Mouse (Mus musculus): ENCODE measurements around the gene Hist3h2a. TPM values are rescaled to one million over a fixed set of nuclear protein-coding genes. Genes with fewer than 3 reads are reported as not detected.
"Not testable (repeated sequence)": the region's sequence is repeated elsewhere in the genome, so short reads cannot be mapped to it uniquely, and the experiment has no call there.

Gene Hist3h2a
- polyA plus RNA-seq, 1 experiment from 2014 or later = 26.4 TPM

DNA sequence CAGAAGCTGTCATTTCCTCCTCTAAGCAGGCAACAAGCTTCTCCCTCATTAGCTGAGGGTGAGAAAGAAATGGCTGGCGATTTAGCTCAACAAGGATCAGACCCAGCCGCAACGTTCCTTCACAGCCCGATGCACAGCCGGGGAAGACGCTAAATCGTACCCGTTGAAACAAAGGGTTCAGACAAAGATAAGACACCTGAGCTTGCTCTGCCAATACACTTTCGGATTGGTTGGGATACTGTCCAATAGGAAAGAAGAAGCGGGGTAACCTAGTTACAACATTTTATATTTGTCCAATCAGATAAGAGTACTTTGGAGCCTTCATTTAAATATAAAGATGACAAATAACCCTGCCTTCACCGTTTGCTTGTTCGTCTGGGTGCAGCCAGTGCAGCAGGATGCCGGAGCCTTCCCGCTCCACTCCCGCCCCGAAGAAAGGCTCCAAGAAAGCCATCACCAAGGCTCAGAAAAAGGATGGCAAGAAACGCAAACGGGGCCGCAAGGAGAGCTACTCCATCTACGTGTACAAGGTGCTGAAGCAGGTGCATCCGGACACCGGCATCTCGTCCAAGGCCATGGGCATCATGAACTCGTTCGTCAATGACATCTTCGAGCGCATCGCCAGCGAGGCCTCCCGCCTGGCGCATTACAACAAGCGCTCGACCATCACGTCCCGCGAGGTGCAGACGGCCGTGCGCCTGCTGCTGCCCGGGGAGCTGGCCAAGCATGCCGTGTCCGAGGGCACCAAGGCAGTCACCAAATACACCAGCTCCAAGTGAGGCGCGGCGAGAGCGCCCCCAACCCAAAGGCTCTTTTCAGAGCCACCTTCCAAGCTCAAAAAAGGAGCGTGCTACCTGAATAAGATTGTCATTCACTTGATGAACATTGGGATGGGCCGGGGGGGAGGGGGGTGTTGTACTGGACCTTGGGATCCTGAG is 5.7 kb upstream of the Hist3h2a start, which contains the start of gene Hist3h2ba:
Hist3h2ba (plus strand) TSS at position 379 of the 938 bp plus-strand sequence.
- WGBS = 1% methylated on average over 48 of the region's 48 CpGs
- H3K27me3 ChIP-seq (replicated peaks) = peaks cover 74% of the 10 kb centered on the region

GRCm38 (mm10) chr11:58949480-58950431 is 4.7 kb upstream of the Hist3h2a start:
- Histone ChIP-seq H3K4me1 (peaks cover 29% of the 10 kb centered on the region), H3K4me3 (peak overlapping the region; percentile 52), H3K9me3 (no peaks in the 10 kb centered on the region), H3K27me3 (replicated peaks) (peaks cover 65% of the 10 kb centered on the region), H3K36me3 (no peaks in the 10 kb centered on the region), H3K4me2 (peak overlapping the region; percentile 73), H3K9ac (peak overlapping the region; percentile 77), H3K27ac (replicated peaks) (peak overlapping the region; percentile 80)
- 16% methylated on average over 20 of the region's 20 CpGs for WGBS
- no peak for ATAC-seq (ENCODE audit: extremely low read depth, insufficient number of reproducible peaks, low FRiP score, low TSS enrichment)

More for the DNA sequence above, 5.7 kb upstream of the Hist3h2a start, which contains the start of gene Hist3h2ba:
- Histone ChIP-seq H3K9me3 (no peaks in the 10 kb centered on the region), H3K27ac (replicated peaks) (peak within 1 kb of the TSS; percentile 80), H3K4me1 (peaks cover 29% of the 10 kb centered on the region), H3K4me3 (peak within 1 kb of the TSS; percentile 52), H3K9ac (peak within 1 kb of the TSS; percentile 77), H3K4me2 (peak within 1 kb of the TSS; percentile 73), H3K36me3 (no peaks in the 10 kb centered on the region)
- peak; percentile 60; the same call in 1 of the 2 replicates for ATAC-seq (ENCODE audit: extremely low read depth, insufficient number of reproducible peaks, low FRiP score, low TSS enrichment)

DNA sequence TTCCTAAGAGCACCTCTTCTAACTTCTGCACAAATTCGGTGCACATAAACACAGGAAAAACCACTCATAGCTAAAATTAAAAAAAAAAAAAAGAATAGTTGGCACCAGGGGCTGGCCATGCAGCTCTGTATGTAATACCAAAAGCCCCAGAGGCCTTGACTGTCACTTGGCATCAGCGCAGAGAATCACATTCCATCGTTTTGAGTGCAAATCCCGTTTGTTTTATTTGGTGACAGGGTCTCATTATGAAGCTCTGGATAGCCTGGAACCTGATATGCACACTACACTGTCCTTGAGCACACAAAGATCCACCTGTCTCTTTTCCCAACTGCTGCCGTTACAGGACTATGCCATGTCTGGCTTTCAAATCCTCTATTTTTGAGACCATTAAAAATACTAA is 3.3 kb upstream of the Hist3h2a start:
- no peak overlapping the region for H3K9ac ChIP-seq
- no peak for ATAC-seq (ENCODE audit: extremely low read depth, insufficient number of reproducible peaks, low FRiP score, low TSS enrichment)
- WGBS = 72% methylated on average over 5 of the region's 5 CpGs
- no peak overlapping the region for H3K27ac ChIP-seq (replicated peaks)
- no peaks in the 10 kb centered on the region for H3K36me3 ChIP-seq
- peaks cover 36% of the 10 kb centered on the region for H3K4me1 ChIP-seq
- no peak overlapping the region for H3K4me3 ChIP-seq
- no peaks in the 10 kb centered on the region for H3K9me3 ChIP-seq
- H3K27me3 ChIP-seq (replicated peaks) = peaks cover 51% of the 10 kb centered on the region
- H3K4me2 ChIP-seq = no peak overlapping the region

DNA sequence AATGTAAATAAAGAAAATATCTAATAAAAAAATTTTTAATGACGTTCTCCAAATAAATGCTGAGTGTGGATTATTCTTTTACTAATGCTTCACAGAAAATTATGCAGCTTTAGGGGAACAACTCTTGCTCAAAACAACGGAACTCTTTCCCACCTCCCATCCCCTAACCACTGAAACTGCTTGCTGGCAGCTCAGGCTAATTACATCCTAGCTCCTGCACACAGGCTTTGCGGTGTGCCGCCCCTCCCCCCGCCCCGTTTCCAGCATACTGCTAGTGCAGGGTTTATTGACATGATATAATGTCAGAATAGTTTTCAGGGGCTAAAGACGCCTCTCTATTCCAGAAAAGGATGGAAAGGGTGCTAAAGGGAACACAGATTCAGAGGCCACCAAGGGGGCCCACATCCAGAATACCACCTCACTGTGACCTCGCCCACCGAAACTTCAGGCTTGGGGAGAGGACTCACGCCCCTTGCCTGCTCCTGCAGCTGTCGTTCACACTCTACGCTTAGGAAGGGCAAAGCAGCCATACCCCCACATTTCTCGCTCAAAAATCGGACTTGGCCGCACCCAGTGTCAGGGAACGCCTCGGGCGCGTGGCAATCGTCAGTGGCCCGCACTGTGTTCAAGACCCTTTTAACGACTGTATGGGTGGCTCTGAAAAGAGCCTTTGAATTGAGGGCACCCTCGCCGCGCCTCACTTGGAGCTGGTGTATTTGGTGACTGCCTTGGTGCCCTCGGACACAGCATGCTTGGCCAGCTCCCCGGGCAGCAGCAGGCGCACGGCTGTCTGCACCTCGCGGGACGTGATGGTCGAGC is 925 bp upstream of the Hist3h2a start:
- Histone ChIP-seq H3K4me1 (peaks cover 39% of the 10 kb centered on the region), H3K27me3 (replicated peaks) (peaks cover 28% of the 10 kb centered on the region), H3K36me3 (peaks cover 16% of the 10 kb centered on the region), H3K27ac (replicated peaks) (peak overlapping the region; percentile 100), H3K9me3 (no peaks in the 10 kb centered on the region), H3K4me2 (peak overlapping the region; percentile 97), H3K9ac (peak overlapping the region; percentile 92), H3K4me3 (peak overlapping the region; percentile 76)
- WGBS = 1% methylated on average over 33 of the region's 33 CpGs
- ATAC-seq (ENCODE audit: extremely low read depth, insufficient number of reproducible peaks, low FRiP score, low TSS enrichment) = no peak

DNA sequence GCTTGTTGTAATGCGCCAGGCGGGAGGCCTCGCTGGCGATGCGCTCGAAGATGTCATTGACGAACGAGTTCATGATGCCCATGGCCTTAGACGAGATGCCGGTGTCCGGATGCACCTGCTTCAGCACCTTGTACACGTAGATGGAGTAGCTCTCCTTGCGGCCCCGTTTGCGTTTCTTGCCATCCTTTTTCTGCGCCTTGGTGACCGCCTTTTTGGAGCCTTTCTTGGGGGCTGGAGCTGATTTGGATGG is 390 bp upstream of the Hist3h2a start:
- peaks cover 39% of the 10 kb centered on the region for H3K4me1 ChIP-seq
- H3K27ac ChIP-seq (replicated peaks) = peak overlapping the region; percentile 100
- WGBS = under 1% methylated on average over 17 of the region's 17 CpGs
- peaks cover 16% of the 10 kb centered on the region for H3K36me3 ChIP-seq
- peak overlapping the region; percentile 76 for H3K4me3 ChIP-seq
- peak overlapping the region; percentile 97 for H3K4me2 ChIP-seq
- H3K9me3 ChIP-seq; ATAC-seq (ENCODE audit: extremely low read depth, insufficient number of reproducible peaks, low FRiP score, low TSS enrichment): not testable (repeated sequence)
- peak overlapping the region; percentile 92 for H3K9ac ChIP-seq
- peaks cover 27% of the 10 kb centered on the region for H3K27me3 ChIP-seq (replicated peaks)

- H3K27ac ChIP-seq (replicated peaks) = peak overlapping the region; percentile 100
- H3K27me3 ChIP-seq (replicated peaks) = peaks cover 17% of the 10 kb centered on the region
- peak overlapping the region; percentile 96 for H3K9ac ChIP-seq
- WGBS = under 1% methylated on average over 20 of the region's 20 CpGs
- peak overlapping the region; percentile 97 for H3K4me2 ChIP-seq
- no peaks in the 10 kb centered on the region for H3K9me3 ChIP-seq
- peak; percentile 23; the same call in 1 of the 2 replicates for ATAC-seq (ENCODE audit: extremely low read depth, insufficient number of reproducible peaks, low FRiP score, low TSS enrichment)
- H3K4me1 ChIP-seq = peaks cover 42% of the 10 kb centered on the region
- H3K4me3 ChIP-seq = peak overlapping the region; percentile 76
- peaks cover 16% of the 10 kb centered on the region for H3K36me3 ChIP-seq
These were observed 820 bp downstream of the Hist3h2a start for GRCm38 (mm10) chr11:58955143-58955867.

- Histone ChIP-seq H3K4me1 (peaks cover 44% of the 10 kb centered on the region), H3K4me2 (peak overlapping the region; percentile 97), H3K36me3 (peaks cover 16% of the 10 kb centered on the region), H3K27ac (replicated peaks) (peak overlapping the region; percentile 100), H3K27me3 (replicated peaks) (peaks cover 11% of the 10 kb centered on the region), H3K4me3 (peak overlapping the region; percentile 76), H3K9ac (peak overlapping the region; percentile 96), H3K9me3 (no peaks in the 10 kb centered on the region)
- no peak for ATAC-seq (ENCODE audit: extremely low read depth, insufficient number of reproducible peaks, low FRiP score, low TSS enrichment)
- 44% methylated on average over 8 of the region's 8 CpGs for WGBS
These were observed 1.4 kb downstream of the Hist3h2a start for GRCm38 (mm10) chr11:58955868-58956257.

DNA sequence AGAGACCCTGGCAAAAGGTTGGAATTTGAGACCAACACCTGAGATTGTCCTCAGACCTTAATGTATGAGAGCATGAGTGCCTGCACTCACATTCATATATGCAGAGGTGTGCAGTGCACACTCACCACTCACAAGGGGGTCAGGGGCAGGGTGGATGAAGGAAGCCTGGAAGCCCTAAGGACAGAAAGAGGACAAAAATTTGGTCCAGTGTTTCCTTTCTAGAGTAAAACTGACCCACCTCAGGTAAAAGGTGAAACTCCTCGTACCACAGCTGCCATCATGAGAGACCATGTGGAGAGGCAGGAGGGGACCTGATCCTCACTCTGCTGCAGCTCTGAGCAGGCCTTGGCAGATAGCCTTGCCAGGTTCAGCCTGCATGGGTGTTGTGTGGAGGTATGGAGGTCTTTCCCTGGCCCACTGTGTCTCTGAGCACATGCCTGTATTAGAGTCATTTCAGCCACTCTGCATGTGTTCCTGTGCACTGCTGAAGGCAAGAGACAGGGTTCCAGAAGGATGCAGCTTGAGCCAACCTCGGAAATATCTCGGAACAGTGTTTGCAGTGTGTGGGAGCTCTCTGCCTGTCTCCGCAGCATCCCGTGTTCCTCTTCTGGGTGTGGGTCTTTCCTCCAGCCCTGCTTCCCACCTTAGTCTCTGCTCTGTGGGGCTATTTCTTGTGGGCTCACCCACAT is 2.9 kb downstream of the Hist3h2a start:
- peaks cover 44% of the 10 kb centered on the region for H3K4me1 ChIP-seq
- H3K9me3 ChIP-seq = peaks cover 9% of the 10 kb centered on the region; the same call in 1 of the 2 replicates
- peaks cover 14% of the 10 kb centered on the region for H3K27me3 ChIP-seq (replicated peaks)
- H3K9ac ChIP-seq = peak overlapping the region; percentile 96
- no peak overlapping the region for H3K27ac ChIP-seq (replicated peaks)
- WGBS = 82% methylated on average over 5 of the region's 5 CpGs
- ATAC-seq (ENCODE audit: extremely low read depth, insufficient number of reproducible peaks, low FRiP score, low TSS enrichment) = no peak
- H3K4me2 ChIP-seq = peak overlapping the region; percentile 97
- H3K4me3 ChIP-seq = peak overlapping the region; percentile 76
- H3K36me3 ChIP-seq = peaks cover 16% of the 10 kb centered on the region

GRCm38 (mm10) chr11:58958536-58958935 is 4.1 kb downstream of the Hist3h2a start:
- peak overlapping the region; percentile 85; the same call in 1 of the 2 replicates for H3K4me2 ChIP-seq
- peaks cover 16% of the 10 kb centered on the region for H3K36me3 ChIP-seq
- H3K4me3 ChIP-seq = no peak overlapping the region
- H3K27me3 ChIP-seq (replicated peaks) = peaks cover 26% of the 10 kb centered on the region
- 85% methylated on average over 6 of the region's 6 CpGs for WGBS
- no peak overlapping the region for H3K9ac ChIP-seq
- peaks cover 37% of the 10 kb centered on the region for H3K4me1 ChIP-seq
- peaks cover 9% of the 10 kb centered on the region; the same call in 1 of the 2 replicates for H3K9me3 ChIP-seq
- ATAC-seq (ENCODE audit: extremely low read depth, insufficient number of reproducible peaks, low FRiP score, low TSS enrichment) = no peak
- H3K27ac ChIP-seq (replicated peaks) = no peak overlapping the region

Data from heart, embryonic 13.5 days (tissue).